Mouse (Mus musculus): ENCODE measurements around the gene BC048671. TPM values are rescaled to one million over a fixed set of nuclear protein-coding genes. Genes with fewer than 3 reads are reported as not detected.

Gene BC048671
- polyA plus RNA-seq, 1 experiment from 2014 or later: 0.33 TPM

DNA sequence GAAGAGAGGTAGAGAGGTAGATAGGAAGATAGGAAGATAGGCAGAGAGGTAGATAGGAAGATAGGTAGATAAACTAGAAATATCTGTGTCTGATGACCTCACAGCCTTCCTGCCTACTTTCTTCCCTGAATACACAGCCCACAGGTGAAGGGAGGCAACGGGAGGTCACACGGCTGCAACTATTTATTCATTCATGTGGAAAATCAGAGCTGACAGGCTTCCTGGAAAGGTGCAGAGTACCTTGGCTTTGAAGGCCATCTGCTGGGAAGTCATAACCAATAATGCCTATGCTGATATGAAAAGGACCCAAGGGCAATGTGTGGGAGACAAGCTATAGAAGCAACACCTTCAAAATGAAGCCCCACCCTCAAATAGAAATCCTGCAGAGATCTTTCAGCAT is 41.3 kb downstream of the BC048671 start:
- no peak overlapping the region for H3K4me2 ChIP-seq (replicated peaks; ENCODE audit: low read depth)
- TF ChIP-seq EP300 (optimal IDR thresholded peaks at IDR 0.05) (no peak), CTCF (IDR thresholded peaks at IDR 0.05; ENCODE audit: low read depth) (no peak)

DNA sequence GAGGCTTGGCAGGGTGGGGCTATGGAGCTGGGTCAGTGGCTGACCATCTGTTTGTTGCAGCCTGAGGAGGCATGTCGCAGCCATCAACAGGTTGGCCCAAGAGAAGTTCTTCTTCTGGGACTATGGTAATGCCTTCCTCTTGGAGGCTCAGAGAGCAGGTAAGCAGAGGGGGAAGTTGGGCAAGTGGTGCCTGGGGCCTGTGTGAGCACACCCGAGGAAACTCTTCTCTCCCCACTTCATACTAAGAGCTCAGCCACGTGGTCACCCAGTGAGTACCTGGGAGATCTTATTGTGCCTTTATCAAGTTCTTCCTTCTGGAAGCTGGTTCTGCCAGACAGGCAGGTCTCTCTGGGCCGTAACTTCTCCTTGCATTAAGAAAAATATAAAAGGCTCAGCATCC is 46.2 kb downstream of the BC048671 start:
- Histone ChIP-seq H3K9me3 (ENCODE audit: control insufficient read depth, low read length) (no peaks in the 10 kb centered on the region), H3K4me1 (replicated peaks; ENCODE audit: control insufficient read depth, insufficient read depth) (no peaks in the 10 kb centered on the region), H3K4me3 (ENCODE audit: low read depth, low read length) (no peak overlapping the region), H3K4me2 (replicated peaks; ENCODE audit: low read depth) (no peak overlapping the region), H3K27me3 (ENCODE audit: control insufficient read depth, insufficient read depth, low read length) (no peaks in the 10 kb centered on the region), H3K9ac (ENCODE audit: low read length) (no peak overlapping the region), H3K36me3 (ENCODE audit: control insufficient read depth, insufficient read depth, low read length) (no peaks in the 10 kb centered on the region), H3K27ac (replicated peaks) (peak overlapping the region; percentile 53; the same call in 1 of the 2 replicates)
- 61% methylated on average over 4 of the region's 4 CpGs for WGBS
- DNase-seq (ENCODE audit: low spot score): no peak
- ATAC-seq (ENCODE audit: low FRiP score, low TSS enrichment): no peak
- TF ChIP-seq CTCF (IDR thresholded peaks at IDR 0.05; ENCODE audit: low read depth) (no peak), EP300 (optimal IDR thresholded peaks at IDR 0.05) (no peak)

More for the DNA sequence above, 41.3 kb downstream of the BC048671 start:
- Histone ChIP-seq H3K4me1 (replicated peaks; ENCODE audit: control insufficient read depth, insufficient read depth) (no peaks in the 10 kb centered on the region), H3K36me3 (ENCODE audit: control insufficient read depth, insufficient read depth, low read length) (no peaks in the 10 kb centered on the region), H3K9ac (ENCODE audit: low read length) (no peak overlapping the region), H3K4me3 (ENCODE audit: low read depth, low read length) (no peak overlapping the region), H3K9me3 (ENCODE audit: control insufficient read depth, low read length) (no peaks in the 10 kb centered on the region), H3K27me3 (ENCODE audit: control insufficient read depth, insufficient read depth, low read length) (no peaks in the 10 kb centered on the region), H3K27ac (replicated peaks) (no peak overlapping the region)
- DNase-seq (ENCODE audit: low spot score) (no peak), ATAC-seq (ENCODE audit: low FRiP score, low TSS enrichment) (no peak)
- 59% methylated on average over 2 of the region's 2 CpGs for WGBS

DNA sequence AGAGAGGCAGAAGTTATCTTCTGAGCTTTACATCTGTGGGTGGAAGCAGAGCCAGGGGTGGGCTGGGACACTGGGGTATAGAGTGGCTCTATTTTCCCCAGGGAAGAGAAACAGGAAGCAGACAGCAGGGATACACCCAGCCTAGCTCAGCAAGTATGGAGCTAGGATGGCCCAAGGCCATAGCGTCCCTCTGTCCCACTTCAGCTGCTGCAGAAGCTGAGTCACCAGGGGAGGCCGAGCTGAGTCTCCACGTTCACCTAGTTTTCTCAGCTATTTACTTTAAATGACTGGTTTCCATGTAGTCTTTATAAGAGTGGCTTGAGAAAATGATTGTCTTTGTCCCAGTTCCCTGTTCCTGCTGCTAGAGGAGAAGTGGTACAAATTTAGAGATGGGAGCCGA is 47.5 kb downstream of the BC048671 start:
- H3K27me3 ChIP-seq (ENCODE audit: control insufficient read depth, insufficient read depth, low read length): no peaks in the 10 kb centered on the region
- WGBS: 48% methylated on average over 4 of the region's 4 CpGs

DNA sequence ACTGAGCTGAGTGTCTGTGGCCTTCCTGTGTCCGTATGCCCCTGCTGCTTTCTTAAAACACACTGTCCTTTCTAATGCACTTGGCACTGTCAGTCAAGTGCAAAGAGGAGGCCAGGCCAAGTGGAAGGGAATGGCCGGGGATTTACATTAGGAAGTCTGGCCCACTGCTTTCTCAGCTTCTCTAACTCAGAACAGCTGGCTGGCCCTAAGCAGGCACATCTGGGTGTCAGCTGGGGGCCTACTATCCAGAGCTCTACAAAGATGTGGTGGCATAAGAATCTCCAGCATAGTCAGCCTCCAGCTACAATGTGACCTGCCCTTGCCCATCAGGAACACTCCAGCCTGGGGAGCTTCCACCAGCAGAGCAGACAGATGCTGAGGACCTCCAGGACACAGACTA is 49.0 kb downstream of the BC048671 start:
- H3K4me2 ChIP-seq (replicated peaks; ENCODE audit: low read depth): no peak overlapping the region
- TF ChIP-seq CTCF (IDR thresholded peaks at IDR 0.05; ENCODE audit: low read depth): no peak
- TF ChIP-seq EP300 (optimal IDR thresholded peaks at IDR 0.05): no peak
- H3K9me3 ChIP-seq (ENCODE audit: control insufficient read depth, low read length): no peaks in the 10 kb centered on the region
- no peaks in the 10 kb centered on the region for H3K4me1 ChIP-seq (replicated peaks; ENCODE audit: control insufficient read depth, insufficient read depth)
- ATAC-seq (ENCODE audit: low FRiP score, low TSS enrichment): no peak
- no peak overlapping the region for H3K4me3 ChIP-seq (ENCODE audit: low read depth, low read length)
- H3K9ac ChIP-seq (ENCODE audit: low read length): no peak overlapping the region
- H3K36me3 ChIP-seq (ENCODE audit: control insufficient read depth, insufficient read depth, low read length): no peaks in the 10 kb centered on the region
- H3K27ac ChIP-seq (replicated peaks): no peak overlapping the region
- DNase-seq (ENCODE audit: low spot score): no peak
- H3K27me3 ChIP-seq (ENCODE audit: control insufficient read depth, insufficient read depth, low read length): no peaks in the 10 kb centered on the region
- WGBS: 61% methylated on average over 2 of the region's 2 CpGs

More for the DNA sequence above, 47.5 kb downstream of the BC048671 start:
- Histone ChIP-seq H3K4me2 (replicated peaks; ENCODE audit: low read depth) (no peak overlapping the region), H3K27ac (replicated peaks) (peak overlapping the region; percentile 58), H3K4me3 (ENCODE audit: low read depth, low read length) (no peak overlapping the region), H3K4me1 (replicated peaks; ENCODE audit: control insufficient read depth, insufficient read depth) (no peaks in the 10 kb centered on the region), H3K36me3 (ENCODE audit: control insufficient read depth, insufficient read depth, low read length) (no peaks in the 10 kb centered on the region), H3K9ac (ENCODE audit: low read length) (no peak overlapping the region), H3K9me3 (ENCODE audit: control insufficient read depth, low read length) (no peaks in the 10 kb centered on the region)
- no peak for DNase-seq (ENCODE audit: low spot score)
- peak; percentile 68 for ATAC-seq (ENCODE audit: low FRiP score, low TSS enrichment)
- TF ChIP-seq CTCF (IDR thresholded peaks at IDR 0.05; ENCODE audit: low read depth) (no peak), EP300 (optimal IDR thresholded peaks at IDR 0.05) (no peak)

Other genes with a start within 250 kb of the BC048671 start
- 0.04 TPM in 1 of 2 replicates, not detected in the other for gene Vmn1r49, start 222.7 kb upstream of the BC048671 start, polyA plus RNA-seq (2015; fragmentation: Nextera tagmentation; extraction: Ambion mirVana)
- gene Vmn1r50, start 199.8 kb upstream of the BC048671 start, polyA plus RNA-seq (2015; fragmentation: Nextera tagmentation; extraction: Ambion mirVana): not detected in 2 replicates
- gene Vmn1r51, start 178.6 kb upstream of the BC048671 start, polyA plus RNA-seq (2015; fragmentation: Nextera tagmentation; extraction: Ambion mirVana): not detected in 2 replicates
- not detected in 2 replicates for gene Vmn1r52, start 126.4 kb upstream of the BC048671 start, polyA plus RNA-seq (2015; fragmentation: Nextera tagmentation; extraction: Ambion mirVana)
- gene V1ra8, start 98.4 kb upstream of the BC048671 start, polyA plus RNA-seq (2015; fragmentation: Nextera tagmentation; extraction: Ambion mirVana): not detected in 2 replicates
- gene Vmn1r53, start 76.8 kb upstream of the BC048671 start, polyA plus RNA-seq (2015; fragmentation: Nextera tagmentation; extraction: Ambion mirVana): not detected in 2 replicates
- not detected in 2 replicates for gene Vmn1r54, start 54.9 kb upstream of the BC048671 start, polyA plus RNA-seq (2015; fragmentation: Nextera tagmentation; extraction: Ambion mirVana)
- 0.40 and 0.87 TPM in 2 replicates for gene Chst13, start 24.0 kb downstream of the BC048671 start, polyA plus RNA-seq (2015; fragmentation: Nextera tagmentation; extraction: Ambion mirVana)
- 0.16 and 0.33 TPM in 2 replicates for gene Uroc1, start 32.1 kb downstream of the BC048671 start, polyA plus RNA-seq (2015; fragmentation: Nextera tagmentation; extraction: Ambion mirVana)
- 4.7 and 4.9 TPM in 2 replicates for gene Zxdc, start 68.3 kb downstream of the BC048671 start, polyA plus RNA-seq (2015; fragmentation: Nextera tagmentation; extraction: Ambion mirVana)
- 0.30 and 0.34 TPM in 2 replicates for gene Cfap100, start 127.6 kb downstream of the BC048671 start, polyA plus RNA-seq (2015; fragmentation: Nextera tagmentation; extraction: Ambion mirVana)
- gene Klf15, start 161.4 kb downstream of the BC048671 start, polyA plus RNA-seq (2015; fragmentation: Nextera tagmentation; extraction: Ambion mirVana): 4.1 and 4.2 TPM in 2 replicates
- gene Aldh1l1, start 185.2 kb downstream of the BC048671 start, polyA plus RNA-seq (2015; fragmentation: Nextera tagmentation; extraction: Ambion mirVana): 6.6 and 7.6 TPM in 2 replicates